Mouse (Mus musculus) hindbrain, embryonic 16.5 days (tissue): ENCODE results near the gene Ush2a. TPM values are rescaled to one million over a fixed set of nuclear protein-coding genes. Genes with fewer than 3 reads are reported as not detected.

Experiments
- ATAC-seq: fragments of 200-750 bp; cut with Nextera tagmentation; 2 replicates; pipeline ENCODE4 v1.8.0; 2017; ENCODE audit warnings: moderate TSS enrichment, moderate library complexity
- H3K27ac ChIP-seq: fragments of 300-500 bp; sonication (generic); 2 replicates; pipeline ENCODE4 v1.5.1; 2014; ENCODE audit warnings: low read depth, mild to moderate bottlenecking, control low read depth, low read length, moderate library complexity
- H3K27me3 ChIP-seq: fragments of 300-500 bp; sonication (generic); replicated peaks from 2 replicates; pipeline ENCODE4 v1.6.1; 2014; ENCODE audit warnings: low read length; ENCODE audit not compliant: control insufficient read depth, insufficient read depth
- H3K36me3 ChIP-seq: fragments of 300-500 bp; sonication (generic); 2 replicates; pipeline ENCODE4 v1.6.1; 2014; ENCODE audit warnings: mild to moderate bottlenecking, low read length, moderate library complexity, mixed read lengths; ENCODE audit not compliant: control insufficient read depth, insufficient read depth
- H3K4me1 ChIP-seq: fragments of 300-500 bp; sonication (generic); 2 replicates; pipeline ENCODE4 v1.6.1; 2014; ENCODE audit warnings: low read depth, low read length; ENCODE audit not compliant: control insufficient read depth, insufficient read depth
- H3K4me2 ChIP-seq: fragments of 300-500 bp; sonication (generic); 2 replicates; pipeline ENCODE4 v1.6.1; 2014; ENCODE audit warnings: mild to moderate bottlenecking, low read length, control low read depth, moderate library complexity
- H3K4me3 ChIP-seq: fragments of 300-500 bp; sonication (generic); 2 replicates; pipeline ENCODE4 v1.5.1; 2014; ENCODE audit warnings: mild to moderate bottlenecking, low read length, control low read depth, moderate library complexity
- H3K9ac ChIP-seq: fragments of 300-500 bp; sonication (generic); 2 replicates; pipeline ENCODE4 v1.6.1; 2014; ENCODE audit warnings: low read depth, mild to moderate bottlenecking, control low read depth, low read length, moderate library complexity
- H3K9me3 ChIP-seq: fragments of 300-500 bp; sonication (generic); 2 replicates; pipeline ENCODE4 v1.6.1; 2014; ENCODE audit warnings: mild to moderate bottlenecking, low read length, moderate library complexity; ENCODE audit not compliant: control insufficient read depth
- WGBS: fragments of 180-500 bp; shearing (Covaris S2); extraction: QIAGEN DNeasy Blood & Tissue Kit; methylation state at CpG from one replicate; pipeline ENCODE4 v1.1.7; 2014; 5-methylcytosine and 5-hydroxymethylcytosine counted together
- polyA plus RNA-seq: library from polyadenylated mRNA; unstranded; fragments of >200 nt; fragmentation: Nextera tagmentation; extraction: Ambion mirVana; gene quantifications from 2 replicates; pipeline ENCODE4 v1.2.1, GENCODE M21; 2015

Ush2a gene
- polyA plus RNA-seq, 1 experiment from 2014 or later, result 0.34 TPM

- no peaks in the 10 kb centered on the region for H3K9me3 ChIP-seq
- ATAC-seq, result no peak
- H3K27me3 ChIP-seq, result no peaks in the 10 kb centered on the region
- no peak overlapping the region for H3K27ac ChIP-seq
- WGBS, result 93% methylated on average over 3 of the region's 3 CpGs
- H3K4me1 ChIP-seq, result no peaks in the 10 kb centered on the region
- no peaks in the 10 kb centered on the region for H3K36me3 ChIP-seq
- H3K4me2 ChIP-seq, result no peak overlapping the region
- H3K4me3 ChIP-seq, result no peak overlapping the region
- no peak overlapping the region for H3K9ac ChIP-seq
Measured at GRCm38 (mm10) chr1:188363548-188363947, 101.7 kb downstream of the Ush2a start.

GRCm38 (mm10) chr1:188385180-188385579 lies 123.4 kb downstream of the Ush2a start:
- 68% methylated on average over 1 of the region's 1 CpGs for WGBS
- ATAC-seq, result no peak
- Histone ChIP-seq H3K27ac (no peak overlapping the region), H3K4me1 (no peaks in the 10 kb centered on the region), H3K4me3 (no peak overlapping the region), H3K27me3 (no peaks in the 10 kb centered on the region), H3K9ac (no peak overlapping the region), H3K4me2 (no peak overlapping the region), H3K36me3 (no peaks in the 10 kb centered on the region), H3K9me3 (no peaks in the 10 kb centered on the region)

GRCm38 (mm10) chr1:188385733-188386261 lies 124.0 kb downstream of the Ush2a start:
- WGBS, result 69% methylated on average over 7 of the region's 7 CpGs
- ATAC-seq, result no peak
- Histone ChIP-seq H3K4me1 (no peaks in the 10 kb centered on the region), H3K4me3 (no peak overlapping the region), H3K9me3 (no peaks in the 10 kb centered on the region), H3K4me2 (no peak overlapping the region), H3K27ac (no peak overlapping the region), H3K27me3 (no peaks in the 10 kb centered on the region), H3K36me3 (no peaks in the 10 kb centered on the region), H3K9ac (no peak overlapping the region)

- WGBS, result 91% methylated on average over 3 of the region's 3 CpGs
- H3K36me3 ChIP-seq, result no peaks in the 10 kb centered on the region
- H3K4me2 ChIP-seq, result no peak overlapping the region
- H3K9me3 ChIP-seq, result no peaks in the 10 kb centered on the region
- no peak overlapping the region for H3K9ac ChIP-seq
- no peak overlapping the region for H3K27ac ChIP-seq
- ATAC-seq, result no peak
- no peak overlapping the region for H3K4me3 ChIP-seq
- no peaks in the 10 kb centered on the region for H3K4me1 ChIP-seq
- H3K27me3 ChIP-seq, result no peaks in the 10 kb centered on the region
Measured at GRCm38 (mm10) chr1:188387321-188387720, 125.5 kb downstream of the Ush2a start.

GRCm38 (mm10) chr1:188387820-188388471 lies 126.1 kb downstream of the Ush2a start:
- Histone ChIP-seq H3K9ac (no peak overlapping the region), H3K36me3 (no peaks in the 10 kb centered on the region), H3K9me3 (no peaks in the 10 kb centered on the region), H3K27me3 (no peaks in the 10 kb centered on the region), H3K27ac (no peak overlapping the region), H3K4me2 (no peak overlapping the region), H3K4me1 (no peaks in the 10 kb centered on the region), H3K4me3 (no peak overlapping the region)
- ATAC-seq, result no peak
- WGBS, result 80% methylated on average over 2 of the region's 2 CpGs

GRCm38 (mm10) chr1:188390080-188390479 lies 128.3 kb downstream of the Ush2a start:
- ATAC-seq, result no peak
- Histone ChIP-seq H3K4me1 (no peaks in the 10 kb centered on the region), H3K4me3 (no peak overlapping the region), H3K9me3 (no peaks in the 10 kb centered on the region), H3K4me2 (no peak overlapping the region), H3K27me3 (no peaks in the 10 kb centered on the region), H3K9ac (no peak overlapping the region), H3K27ac (no peak overlapping the region), H3K36me3 (no peaks in the 10 kb centered on the region)
- WGBS, result 70% methylated on average over 6 of the region's 6 CpGs

GRCm38 (mm10) chr1:188407176-188407575 lies 145.4 kb downstream of the Ush2a start:
- no peaks in the 10 kb centered on the region for H3K4me1 ChIP-seq
- no peak overlapping the region for H3K4me2 ChIP-seq
- no peak overlapping the region for H3K27ac ChIP-seq
- no peaks in the 10 kb centered on the region for H3K36me3 ChIP-seq
- ATAC-seq, result no peak
- no peak overlapping the region for H3K4me3 ChIP-seq
- whole genome bisulfite sequencing, result 92% methylated on average over 4 of the region's 4 CpGs
- H3K27me3 ChIP-seq, result no peaks in the 10 kb centered on the region
- no peak overlapping the region for H3K9ac ChIP-seq
- H3K9me3 ChIP-seq, result no peaks in the 10 kb centered on the region

- no peaks in the 10 kb centered on the region for H3K36me3 ChIP-seq
- H3K4me3 ChIP-seq, result no peak overlapping the region
- H3K4me1 ChIP-seq, result no peaks in the 10 kb centered on the region
- no peak for ATAC-seq
- H3K9me3 ChIP-seq, result no peaks in the 10 kb centered on the region
- WGBS, result 82% methylated on average over 8 of the region's 8 CpGs
- H3K27ac ChIP-seq, result no peak overlapping the region
- no peak overlapping the region for H3K9ac ChIP-seq
- no peaks in the 10 kb centered on the region for H3K27me3 ChIP-seq
- H3K4me2 ChIP-seq, result no peak overlapping the region
Measured at GRCm38 (mm10) chr1:188407613-188408386, 146.0 kb downstream of the Ush2a start.

- H3K36me3 ChIP-seq, result no peaks in the 10 kb centered on the region
- ATAC-seq, result no peak
- no peaks in the 10 kb centered on the region for H3K27me3 ChIP-seq
- no peak overlapping the region for H3K4me2 ChIP-seq
- H3K4me3 ChIP-seq, result no peak overlapping the region
- H3K9ac ChIP-seq, result no peak overlapping the region
- H3K9me3 ChIP-seq, result no peaks in the 10 kb centered on the region
- no peaks in the 10 kb centered on the region for H3K4me1 ChIP-seq
- no peak overlapping the region for H3K27ac ChIP-seq
- 93% methylated on average over 3 of the region's 3 CpGs for WGBS
Measured at GRCm38 (mm10) chr1:188410547-188410946, 148.7 kb downstream of the Ush2a start.
